Mouse (Mus musculus) thymus, adult 2 months (tissue): ENCODE data around the gene Rgs6.

ENCODE experiments used
- CTCF ChIP-seq: fragments of 200-500 bp; IDR thresholded peaks from 2 replicates; pipeline ENCODE4 v1.5.1; 2012; ENCODE audit warnings: mild to moderate bottlenecking, control low read depth, low read length, moderate library complexity, borderline replicate concordance; ENCODE audit not compliant: control insufficient read depth, poor library complexity, insufficient read depth; ENCODE audit errors: extremely low read depth
- POLR2A ChIP-seq: fragments of 200-500 bp; IDR thresholded peaks from 2 replicates; pipeline ENCODE4 v1.6.1; 2012; ENCODE audit warnings: mild to moderate bottlenecking, low read length, control low read depth, moderate library complexity; ENCODE audit not compliant: control insufficient read depth, poor library complexity, insufficient read depth; ENCODE audit errors: extremely low read depth

DNA sequence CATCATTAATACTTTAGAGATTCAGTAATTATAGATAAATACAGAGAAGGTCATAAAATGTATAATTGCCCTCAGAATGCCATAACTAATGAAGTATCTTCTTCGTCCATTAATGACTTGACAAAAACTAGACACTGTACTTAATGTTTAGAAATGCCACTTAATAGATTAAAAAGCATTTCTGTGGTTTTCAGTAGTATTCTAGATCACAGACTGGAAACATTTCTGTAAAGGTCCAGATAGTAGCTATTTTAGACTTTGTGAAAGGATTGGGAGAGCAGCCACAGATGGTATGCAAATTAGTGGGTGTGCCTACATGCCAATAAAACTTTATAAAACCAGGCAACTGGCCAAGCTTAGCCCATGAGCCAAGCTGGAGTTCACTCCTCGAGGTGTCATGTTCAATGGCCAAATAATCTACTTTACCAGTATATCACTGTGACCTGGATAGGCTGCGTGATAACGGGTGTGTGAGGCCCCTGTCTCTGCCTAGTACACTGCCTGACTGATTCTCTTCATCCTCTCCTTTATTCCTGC is 82.2 kb downstream of the Rgs6 start:
- TF ChIP-seq CTCF (no peak), POLR2A (no peak)
